Mouse (Mus musculus): Measurements from ENCODE around the gene Rasip1. TPM values are rescaled to one million over a fixed set of nuclear protein-coding genes. Genes with fewer than 3 reads are reported as not detected.
A peak's percentile ranks its signal among the peaks of the same experiment; 100 is the strongest.

The Rasip1 gene
- total RNA-seq, 1 experiment from 2014 or later = not detected

DNA sequence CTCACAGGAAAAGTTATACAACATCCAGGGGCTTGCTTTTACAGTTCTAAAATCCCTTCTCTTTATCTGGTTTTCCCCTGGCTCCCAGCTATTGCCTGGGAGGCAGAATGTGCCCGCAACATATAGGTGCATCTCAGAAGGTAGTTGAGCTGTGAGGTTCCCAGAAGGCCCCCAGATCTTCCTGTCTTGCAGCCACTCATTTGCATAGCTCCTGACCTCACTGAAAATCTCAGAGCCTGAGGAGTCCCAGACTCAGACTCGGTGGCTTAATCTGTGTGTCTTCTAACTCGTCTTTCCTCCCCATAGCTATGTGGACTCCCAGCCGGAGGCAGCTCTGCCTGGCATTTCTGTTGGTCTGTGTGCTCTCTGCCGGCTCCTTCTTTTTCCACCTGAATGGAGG is 9.0 kb upstream of the Rasip1 start:
- no peak for ATAC-seq (replicated peaks in 1 of 2; ENCODE audit: insufficient read depth in 1 of 2, low FRiP score in 2 of 2, low TSS enrichment in 1 of 2, low read depth in 1 of 2, poor library complexity in 2 of 2, severe bottlenecking in 2 of 2)

DNA sequence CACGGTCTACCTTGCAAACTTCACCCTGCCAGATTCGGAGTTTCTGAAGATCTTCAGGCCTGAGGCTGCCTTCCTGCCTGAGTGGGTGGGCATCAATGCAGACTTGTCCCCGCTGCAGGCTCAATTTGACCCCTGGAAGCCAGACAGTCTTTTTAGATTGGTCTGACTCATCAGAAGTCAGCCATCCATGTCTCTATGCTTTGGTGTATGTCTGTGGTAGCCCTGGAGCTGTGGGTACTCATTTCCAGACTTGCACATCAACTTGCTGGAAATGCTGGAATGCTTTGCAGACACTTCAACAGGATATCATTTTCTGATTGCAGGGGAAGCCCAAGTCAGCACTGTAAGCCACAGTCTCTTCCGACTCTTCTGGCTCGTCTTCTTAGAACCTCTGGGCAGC is 7.7 kb upstream of the Rasip1 start:
- no peak for ATAC-seq (replicated peaks in 1 of 2; ENCODE audit: insufficient read depth in 1 of 2, low FRiP score in 2 of 2, low TSS enrichment in 1 of 2, low read depth in 1 of 2, poor library complexity in 2 of 2, severe bottlenecking in 2 of 2)

DNA sequence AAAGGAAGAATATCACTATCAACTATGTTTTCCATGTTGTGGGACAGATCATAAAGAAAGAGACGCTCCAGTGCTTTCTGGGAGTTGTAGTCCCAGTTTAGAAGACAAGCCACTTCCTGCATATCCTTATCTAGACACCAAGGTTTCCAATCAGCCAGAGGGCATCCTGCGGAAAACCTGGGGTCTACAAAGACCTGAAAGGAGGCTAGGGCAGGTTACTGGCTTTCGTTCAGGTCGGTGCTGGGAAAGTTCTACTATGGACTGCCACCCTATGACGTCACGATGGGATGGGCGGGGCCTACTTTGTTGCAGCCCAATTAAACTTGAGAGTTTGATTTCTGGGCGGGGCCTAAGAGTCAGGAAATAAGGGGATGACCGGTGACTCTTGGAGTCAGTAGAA is 5.8 kb upstream of the Rasip1 start, which contains the start of gene Izumo1:
TSS of gene Izumo1 (plus strand) at position 369 of the 400 bp plus-strand sequence.
- no peak for ATAC-seq (replicated peaks in 1 of 2; ENCODE audit: insufficient read depth in 1 of 2, low FRiP score in 2 of 2, low TSS enrichment in 1 of 2, low read depth in 1 of 2, poor library complexity in 2 of 2, severe bottlenecking in 2 of 2)

- ATAC-seq (replicated peaks in 1 of 2; ENCODE audit: insufficient read depth in 1 of 2, low FRiP score in 2 of 2, low TSS enrichment in 1 of 2, low read depth in 1 of 2, poor library complexity in 2 of 2, severe bottlenecking in 2 of 2) = peak; percentile 58 to 99; a peak in 3 of 4 replicates
Observed at GRCm38 (mm10) chr7:45623507-45623906, 3.8 kb upstream of the Rasip1 start.

DNA sequence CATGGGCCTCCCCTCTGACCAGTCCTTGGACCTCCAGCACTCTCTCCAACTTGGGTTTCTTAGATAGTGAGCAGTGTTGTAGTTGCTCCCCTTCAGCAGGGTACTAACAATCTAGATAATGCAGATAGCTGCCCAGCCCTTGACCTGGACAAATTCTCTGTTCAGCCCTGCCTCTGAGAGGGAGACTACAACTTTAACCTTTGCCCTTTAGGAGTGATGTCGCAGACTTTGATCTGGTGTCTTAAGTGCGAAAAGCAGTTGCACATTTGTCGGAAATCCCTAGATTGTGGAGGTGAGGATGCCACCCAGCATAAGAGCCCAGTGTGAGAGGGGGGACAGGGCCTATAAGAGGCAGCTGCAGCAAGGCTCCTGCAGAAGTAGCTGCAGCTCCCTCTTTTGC is 2.6 kb upstream of the Rasip1 start:
- no peak for ATAC-seq (replicated peaks in 1 of 2; ENCODE audit: insufficient read depth in 1 of 2, low FRiP score in 2 of 2, low TSS enrichment in 1 of 2, low read depth in 1 of 2, poor library complexity in 2 of 2, severe bottlenecking in 2 of 2)

GRCm38 (mm10) chr7:45625481-45625880 is 1.8 kb upstream of the Rasip1 start:
- ATAC-seq (replicated peaks in 1 of 2; ENCODE audit: insufficient read depth in 1 of 2, low FRiP score in 2 of 2, low TSS enrichment in 1 of 2, low read depth in 1 of 2, poor library complexity in 2 of 2, severe bottlenecking in 2 of 2) = no peak

GRCm38 (mm10) chr7:45626571-45627076 is 664 bp upstream of the Rasip1 start:
- ATAC-seq (replicated peaks in 1 of 2; ENCODE audit: insufficient read depth in 1 of 2, low FRiP score in 2 of 2, low TSS enrichment in 1 of 2, low read depth in 1 of 2, poor library complexity in 2 of 2, severe bottlenecking in 2 of 2) = no peak

DNA sequence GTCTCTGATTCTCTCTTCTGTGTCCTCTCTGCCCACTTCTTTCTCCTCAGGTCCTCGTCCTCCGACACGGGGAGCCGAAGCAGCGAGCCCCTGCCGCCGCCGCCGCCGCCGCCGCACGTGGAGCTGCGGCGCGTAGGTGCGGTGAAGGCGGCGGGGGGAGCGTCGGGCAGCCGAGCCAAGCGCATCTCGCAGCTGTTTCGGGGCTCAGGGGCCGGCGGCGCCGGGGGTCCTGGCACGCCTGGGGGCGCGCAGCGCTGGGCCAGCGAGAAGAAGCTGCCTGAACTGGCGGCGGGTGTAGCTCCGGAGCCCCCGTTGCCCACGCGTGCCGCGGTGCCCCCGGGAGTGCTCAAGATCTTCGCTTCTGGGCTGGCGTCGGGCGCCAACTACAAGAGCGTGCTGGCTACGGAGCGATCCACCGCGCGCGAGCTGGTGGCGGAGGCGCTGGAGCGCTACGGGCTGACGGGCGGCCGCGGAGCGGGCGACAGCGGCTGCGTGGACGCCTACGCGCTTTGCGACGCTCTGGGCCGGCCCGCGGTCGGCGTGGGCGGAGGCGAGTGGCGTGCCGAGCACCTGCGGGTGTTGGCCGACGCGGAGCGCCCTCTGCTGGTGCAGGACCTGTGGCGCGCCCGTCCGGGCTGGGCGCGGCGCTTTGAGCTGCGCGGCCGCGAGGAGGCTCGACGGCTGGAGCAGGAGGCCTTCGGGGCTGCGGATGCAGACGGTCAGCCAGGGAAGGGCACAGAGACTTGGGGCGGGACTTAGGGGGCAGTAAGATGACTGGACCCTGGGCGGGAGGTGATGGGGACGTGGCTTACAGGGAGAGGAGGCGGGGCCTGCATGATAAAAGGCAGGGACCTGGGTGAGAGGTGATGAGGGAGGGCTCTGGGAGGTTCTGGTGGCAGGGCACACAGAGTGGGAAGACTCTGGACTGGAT is 1.3 kb downstream of the Rasip1 start:
- ATAC-seq (replicated peaks in 1 of 2; ENCODE audit: insufficient read depth in 1 of 2, low FRiP score in 2 of 2, low TSS enrichment in 1 of 2, low read depth in 1 of 2, poor library complexity in 2 of 2, severe bottlenecking in 2 of 2) = peak; percentile 82 to 83

DNA sequence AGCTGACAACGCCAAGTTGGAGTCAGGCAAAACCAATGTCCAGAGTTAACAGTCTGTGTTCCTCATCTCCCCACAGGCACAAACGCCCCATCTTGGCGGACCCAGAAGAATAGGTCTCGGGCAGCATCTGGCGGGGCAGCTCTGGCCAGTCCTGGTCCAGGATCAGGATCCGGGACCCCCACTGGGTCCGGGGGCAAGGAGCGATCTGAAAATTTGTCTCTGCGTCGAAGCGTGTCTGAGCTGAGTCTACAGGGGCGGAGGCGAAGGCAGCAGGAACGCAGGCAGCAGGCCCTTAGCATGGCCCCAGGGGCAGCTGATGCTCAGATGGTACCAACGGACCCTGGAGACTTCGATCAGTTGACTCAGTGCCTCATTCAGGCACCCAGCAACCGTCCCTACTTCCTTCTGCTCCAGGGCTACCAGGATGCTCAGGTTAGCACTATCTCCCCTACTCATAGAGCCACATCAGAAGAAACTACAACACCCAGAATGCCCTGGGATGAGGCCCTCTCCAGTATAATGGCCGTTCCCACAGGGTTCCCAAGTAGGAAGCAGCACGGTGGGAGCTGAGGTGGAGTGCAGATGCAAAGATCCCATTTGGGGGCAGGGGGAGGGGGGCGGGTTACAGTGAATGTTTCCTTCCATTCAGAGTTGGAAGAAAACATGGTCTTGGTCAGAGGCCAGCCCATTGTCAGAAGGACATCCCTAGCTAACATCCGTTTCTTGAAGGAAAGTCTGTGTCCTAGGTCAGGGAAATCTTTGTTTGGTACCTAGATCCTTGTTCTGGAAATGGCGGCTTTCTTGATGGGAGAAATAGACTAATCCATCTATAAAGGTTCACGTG is 3.0 kb downstream of the Rasip1 start:
- ATAC-seq (replicated peaks in 1 of 2; ENCODE audit: insufficient read depth in 1 of 2, low FRiP score in 2 of 2, low TSS enrichment in 1 of 2, low read depth in 1 of 2, poor library complexity in 2 of 2, severe bottlenecking in 2 of 2) = no peak

DNA sequence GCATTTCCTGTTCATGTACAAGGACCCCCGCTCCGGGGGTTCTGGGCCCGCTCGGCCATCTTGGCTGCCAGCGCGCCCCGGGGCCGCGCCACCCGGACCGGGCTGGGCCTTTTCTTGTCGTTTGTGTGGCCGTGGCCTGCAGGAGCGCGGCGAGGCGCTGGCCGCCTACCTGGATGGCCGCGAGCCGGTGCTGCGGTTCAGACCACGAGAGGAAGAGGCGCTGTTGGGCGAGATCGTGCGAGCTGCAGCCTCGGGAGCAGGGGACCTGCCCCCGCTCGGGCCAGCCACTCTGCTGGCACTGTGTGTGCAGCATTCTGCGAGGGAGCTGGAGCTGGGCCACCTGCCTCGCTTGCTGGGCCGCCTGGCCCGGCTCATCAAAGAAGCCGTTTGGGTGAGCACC is 5.2 kb downstream of the Rasip1 start:
- ATAC-seq (replicated peaks in 1 of 2; ENCODE audit: insufficient read depth in 1 of 2, low FRiP score in 2 of 2, low TSS enrichment in 1 of 2, low read depth in 1 of 2, poor library complexity in 2 of 2, severe bottlenecking in 2 of 2) = no peak

DNA sequence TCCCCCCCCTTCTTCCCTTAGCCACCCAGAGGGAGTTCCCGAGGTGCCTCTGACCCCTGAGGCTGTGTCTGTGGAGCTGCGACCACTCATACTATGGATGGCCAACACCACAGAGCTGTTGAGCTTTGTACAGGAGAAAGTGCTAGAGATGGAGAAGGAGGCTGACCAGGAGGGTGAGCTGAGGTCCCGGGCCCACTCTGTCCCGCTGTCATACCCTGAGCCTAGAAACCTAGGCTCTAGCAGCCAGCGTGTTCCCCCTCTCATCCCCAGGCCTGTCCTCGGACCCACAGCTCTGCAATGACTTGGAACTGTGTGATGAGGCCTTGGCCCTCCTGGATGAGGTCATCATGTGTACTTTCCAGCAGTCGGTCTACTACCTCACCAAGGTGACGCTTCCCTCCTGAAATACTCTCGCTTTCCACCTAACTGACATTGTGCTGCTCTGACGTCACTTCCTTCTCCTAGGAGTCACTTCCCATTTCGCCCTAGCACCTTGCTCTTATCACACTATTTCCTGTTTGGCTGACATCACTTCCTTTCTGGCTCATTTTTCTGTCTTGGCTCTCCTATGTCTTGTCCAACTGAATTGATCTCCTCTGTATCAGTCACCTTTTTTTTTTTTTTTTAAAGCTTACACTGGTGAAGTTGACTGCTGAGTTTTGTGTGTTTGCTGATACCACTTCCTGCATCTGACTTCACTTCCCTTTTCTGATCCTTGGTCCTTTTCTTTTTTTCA is 7.8 kb downstream of the Rasip1 start:
- peak; percentile 73 to 82 for ATAC-seq (replicated peaks in 1 of 2; ENCODE audit: insufficient read depth in 1 of 2, low FRiP score in 2 of 2, low TSS enrichment in 1 of 2, low read depth in 1 of 2, poor library complexity in 2 of 2, severe bottlenecking in 2 of 2)

DNA sequence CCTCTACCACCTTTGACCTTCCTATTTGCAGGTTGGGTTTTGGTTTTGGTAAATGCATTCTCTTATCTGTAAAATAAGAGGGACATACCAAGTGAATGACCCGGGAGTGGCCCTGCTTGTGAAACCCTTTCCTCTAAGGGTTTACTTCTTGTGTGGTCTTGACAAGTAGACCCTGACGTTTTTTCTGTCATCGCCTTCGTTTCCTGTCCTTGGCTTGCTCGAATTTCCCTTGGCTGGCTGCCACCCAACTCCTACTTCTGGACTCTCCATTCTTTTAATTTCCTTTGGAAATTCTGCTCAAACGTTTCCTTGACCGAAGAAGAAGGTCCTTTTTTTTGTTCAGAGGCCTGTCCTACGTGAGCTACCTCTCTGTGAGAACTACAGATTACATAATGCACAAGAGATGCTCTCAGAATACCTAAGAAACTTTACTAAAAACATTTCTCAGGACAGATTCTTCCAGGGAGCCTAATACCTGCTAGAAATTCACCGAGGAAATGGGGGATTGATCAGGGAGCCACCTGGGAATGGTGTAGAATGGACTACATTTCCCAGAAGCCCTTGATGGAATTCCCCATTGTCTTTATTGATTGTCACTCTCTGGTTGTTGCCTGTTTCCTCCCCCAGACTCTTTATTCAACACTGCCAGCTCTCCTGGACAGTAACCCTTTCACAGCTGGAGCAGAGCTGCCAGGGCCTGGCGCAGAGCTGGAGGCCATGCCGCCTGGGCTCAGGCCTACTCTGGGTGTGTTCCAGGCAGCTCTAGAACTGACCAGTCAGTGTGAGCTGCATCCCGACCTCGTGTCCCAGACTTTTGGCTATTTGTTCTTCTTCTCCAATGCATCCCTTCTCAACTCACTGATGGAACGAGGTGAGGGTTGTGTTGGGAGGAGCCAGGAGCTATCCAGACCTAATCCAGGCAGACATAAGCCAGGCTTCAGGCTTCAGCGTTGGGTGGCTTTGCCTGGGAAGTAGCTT is 8.7 kb downstream of the Rasip1 start:
- ATAC-seq (replicated peaks in 1 of 2; ENCODE audit: insufficient read depth in 1 of 2, low FRiP score in 2 of 2, low TSS enrichment in 1 of 2, low read depth in 1 of 2, poor library complexity in 2 of 2, severe bottlenecking in 2 of 2) = no peak; a peak in 1 of 4 replicates

DNA sequence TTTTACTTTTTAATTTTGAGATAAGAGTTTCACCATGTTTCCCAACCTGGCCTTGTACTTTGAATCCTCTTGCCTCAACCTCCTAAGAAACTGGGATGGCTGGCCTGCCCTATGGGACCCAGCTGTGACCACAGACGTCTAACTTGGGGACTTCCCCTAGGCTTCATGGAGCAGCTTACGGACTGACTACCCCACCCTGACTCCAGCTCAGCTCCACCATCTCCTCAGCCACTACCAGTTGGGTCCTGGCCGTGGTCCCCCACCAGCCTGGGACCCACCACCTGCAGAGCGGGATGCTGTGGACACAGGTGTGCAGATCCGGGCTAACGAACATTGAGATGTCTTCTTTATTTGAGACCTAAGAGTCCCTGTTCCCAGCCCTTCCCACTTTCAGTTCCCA is 10.4 kb downstream of the Rasip1 start:
- no peak for ATAC-seq (replicated peaks in 1 of 2; ENCODE audit: insufficient read depth in 1 of 2, low FRiP score in 2 of 2, low TSS enrichment in 1 of 2, low read depth in 1 of 2, poor library complexity in 2 of 2, severe bottlenecking in 2 of 2)

DNA sequence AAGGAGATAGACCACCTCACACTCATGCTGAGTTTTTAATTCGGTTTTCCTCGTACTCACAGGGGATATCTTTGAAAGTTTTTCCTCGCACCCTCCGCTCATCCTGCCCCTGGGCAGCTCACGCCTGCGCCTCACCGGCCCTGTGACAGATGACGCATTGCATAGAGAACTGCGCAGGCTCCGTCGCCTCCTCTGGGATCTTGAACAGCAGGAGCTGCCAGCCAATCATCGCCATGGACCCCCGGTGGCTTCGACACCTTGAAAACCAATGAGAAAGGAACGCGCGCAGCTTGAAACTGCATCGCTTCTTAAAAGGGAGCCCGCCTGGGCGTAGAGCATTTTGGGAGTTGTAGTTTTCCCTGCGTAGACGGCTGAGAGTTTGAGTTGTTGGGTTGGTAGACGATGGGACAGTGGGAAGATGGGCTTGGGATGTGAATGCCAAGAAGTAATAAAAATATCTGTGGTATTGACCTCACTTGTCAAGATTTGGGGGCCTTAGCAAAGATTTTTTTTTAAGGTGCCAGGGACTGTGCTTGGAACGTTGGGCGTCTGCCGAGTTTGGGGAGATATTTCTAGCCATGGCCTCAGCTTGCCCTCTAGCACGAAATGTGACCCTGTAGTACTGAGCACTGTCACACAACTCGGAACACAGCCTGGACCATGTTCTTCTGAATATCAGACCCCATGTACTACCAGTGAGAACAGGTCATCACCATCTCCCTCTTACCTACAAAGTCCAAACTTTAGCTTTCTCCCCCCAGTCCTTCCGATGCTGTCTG is 11.5 kb downstream of the Rasip1 start:
- no peak for ATAC-seq (replicated peaks in 1 of 2; ENCODE audit: insufficient read depth in 1 of 2, low FRiP score in 2 of 2, low TSS enrichment in 1 of 2, low read depth in 1 of 2, poor library complexity in 2 of 2, severe bottlenecking in 2 of 2)

- ATAC-seq (replicated peaks in 1 of 2; ENCODE audit: insufficient read depth in 1 of 2, low FRiP score in 2 of 2, low TSS enrichment in 1 of 2, low read depth in 1 of 2, poor library complexity in 2 of 2, severe bottlenecking in 2 of 2) = no peak
Observed at GRCm38 (mm10) chr7:45639561-45640027, 12.3 kb downstream of the Rasip1 start, which contains the start of gene Mamstr. Gene Mamstr (plus strand): TSS chr7:45639977.

All from hematopoietic stem cell, adult 5-6 weeks (primary cell).